Mouse (Mus musculus) intestine, postnatal 0 days (tissue): ENCODE results near the gene Chuk. TPM values are rescaled to one million over a fixed set of nuclear protein-coding genes. Genes with fewer than 3 reads are reported as not detected.

Experiments
- ATAC-seq: fragments of 200-750 bp; cut with Nextera tagmentation; 2 replicates; pipeline ENCODE4 v1.8.0; 2017; ENCODE audit warnings: mild to moderate bottlenecking, moderate TSS enrichment, moderate library complexity
- H3K27ac ChIP-seq: fragments of 300-500 bp; sonication (generic); 2 replicates; pipeline ENCODE4 v1.5.1; 2014; ENCODE audit warnings: mild to moderate bottlenecking, low read depth, low read length, moderate library complexity
- H3K27me3 ChIP-seq: fragments of 300-500 bp; sonication (generic); replicated peaks from 2 replicates; pipeline ENCODE4 v1.6.1; 2014; ENCODE audit warnings: low read length, mixed read lengths; ENCODE audit not compliant: control insufficient read depth, insufficient read depth
- H3K36me3 ChIP-seq: fragments of 300-500 bp; sonication (generic); 2 replicates; pipeline ENCODE4 v1.6.1; 2014; ENCODE audit warnings: mild to moderate bottlenecking, moderate library complexity; ENCODE audit not compliant: control insufficient read depth, insufficient read depth
- H3K4me1 ChIP-seq: fragments of 300-500 bp; sonication (generic); replicated peaks from 2 replicates; pipeline ENCODE4 v1.6.1; 2014; ENCODE audit warnings: antibody characterized with exemption, low read length, mixed read lengths; ENCODE audit not compliant: control insufficient read depth, insufficient read depth
- H3K4me2 ChIP-seq: fragments of 300-500 bp; sonication (generic); replicated peaks from 2 replicates; pipeline ENCODE4 v1.6.1; 2014; ENCODE audit warnings: low read depth, mild to moderate bottlenecking, moderate library complexity
- H3K4me3 ChIP-seq: fragments of 300-500 bp; sonication (generic); 2 replicates; pipeline ENCODE4 v1.5.1; 2014; ENCODE audit warnings: low read depth, low read length
- H3K9ac ChIP-seq: fragments of 300-500 bp; sonication (generic); 2 replicates; pipeline ENCODE4 v1.6.1; 2014; ENCODE audit warnings: mild to moderate bottlenecking, low read depth, low read length
- H3K9me3 ChIP-seq: fragments of 300-500 bp; sonication (generic); 2 replicates; pipeline ENCODE4 v1.6.1; 2016; ENCODE audit warnings: mixed run types; ENCODE audit not compliant: control insufficient read depth
- CTCF ChIP-seq: sonication (generic); IDR thresholded peaks from 2 replicates; pipeline ENCODE4 v1.5.1; 2016; ENCODE audit warnings: low read depth, mild to moderate bottlenecking, control low read depth, antibody characterized with exemption, moderate library complexity
- WGBS: fragments of 180-500 bp; shearing (Covaris S2); extraction: QIAGEN DNeasy Blood & Tissue Kit; methylation state at CpG from one replicate; pipeline ENCODE4 v1.1.7; 2014; 5-methylcytosine and 5-hydroxymethylcytosine counted together
- polyA plus RNA-seq: library from polyadenylated mRNA; unstranded; fragments of >200 nt; fragmentation: Nextera tagmentation; extraction: Ambion mirVana; gene quantifications from 2 replicates; pipeline ENCODE4 v1.2.1, GENCODE M21; 2015

The Chuk gene
- polyA plus RNA-seq, 1 experiment from 2014 or later = 41.2 TPM

- peak; percentile 77 for ATAC-seq
- H3K4me1 ChIP-seq = 0 out of 2 replicates have a peak, but pooled peaks cover 4% of the 10 kb centered on the region
- H3K27ac ChIP-seq = 0 out of 2 replicates have a peak overlapping the region, but pooled peaks have one; percentile 52
- no peak for TF ChIP-seq CTCF
- H3K4me2 ChIP-seq = no peak overlapping the region
- WGBS = 51% methylated on average over 7 of the region's 7 CpGs
- no peak overlapping the region for H3K4me3 ChIP-seq
- no peaks in the 10 kb centered on the region for H3K9me3 ChIP-seq
- no peak overlapping the region for H3K9ac ChIP-seq
- peaks cover 25% of the 10 kb centered on the region for H3K36me3 ChIP-seq
- H3K27me3 ChIP-seq = no peaks in the 10 kb centered on the region
These were observed 43.5 kb downstream of the Chuk start for GRCm38 (mm10) chr19:44063773-44064172.

GRCm38 (mm10) chr19:44060226-44060625 is 47.1 kb downstream of the Chuk start:
- ATAC-seq = no peak
- Histone ChIP-seq H3K9ac (no peak overlapping the region), H3K36me3 (peaks cover 37% of the 10 kb centered on the region), H3K4me1 (no peaks in the 10 kb centered on the region), H3K9me3 (no peaks in the 10 kb centered on the region), H3K27ac (no peak overlapping the region), H3K27me3 (no peaks in the 10 kb centered on the region), H3K4me2 (no peak overlapping the region), H3K4me3 (no peak overlapping the region)
- no peak for TF ChIP-seq CTCF
- WGBS = 83% methylated on average over 3 of the region's 3 CpGs

- no peaks in the 10 kb centered on the region for H3K27me3 ChIP-seq
- H3K4me2 ChIP-seq = 0 out of 2 replicates have a peak overlapping the region, but pooled peaks have one; percentile 7
- peak; percentile 96 for ATAC-seq
- H3K27ac ChIP-seq = peak overlapping the region; percentile 75; the same call in 1 of the 2 replicates
- 43% methylated on average over 4 of the region's 4 CpGs for WGBS
- no peak overlapping the region for H3K9ac ChIP-seq
- TF ChIP-seq CTCF = no peak
- H3K4me1 ChIP-seq = 0 out of 2 replicates have a peak, but pooled peaks cover 2% of the 10 kb centered on the region
- no peaks in the 10 kb centered on the region for H3K9me3 ChIP-seq
- peaks cover 32% of the 10 kb centered on the region for H3K36me3 ChIP-seq
- no peak overlapping the region for H3K4me3 ChIP-seq
These were observed 52.0 kb downstream of the Chuk start for GRCm38 (mm10) chr19:44055173-44055826.

GRCm38 (mm10) chr19:44050388-44050787 is 56.9 kb downstream of the Chuk start:
- Histone ChIP-seq H3K27me3 (no peaks in the 10 kb centered on the region), H3K4me1 (0 out of 2 replicates have a peak, but pooled peaks cover 2% of the 10 kb centered on the region), H3K9ac (no peak overlapping the region), H3K36me3 (peaks cover 22% of the 10 kb centered on the region), H3K9me3 (no peaks in the 10 kb centered on the region), H3K4me3 (no peak overlapping the region), H3K27ac (no peak overlapping the region), H3K4me2 (no peak overlapping the region; the same call in 1 of the 2 replicates)
- no peak for TF ChIP-seq CTCF
- no peak for ATAC-seq
- WGBS = 36% methylated on average over 4 of the region's 4 CpGs

GRCm38 (mm10) chr19:44049282-44049681 is 58.0 kb downstream of the Chuk start:
- peaks cover 22% of the 10 kb centered on the region for H3K36me3 ChIP-seq
- 32% methylated on average over 3 of the region's 3 CpGs for WGBS
- H3K9ac ChIP-seq = no peak overlapping the region
- H3K4me3 ChIP-seq = no peak overlapping the region
- H3K27ac ChIP-seq = no peak overlapping the region; the same call in none of the 2 replicates
- no peaks in the 10 kb centered on the region for H3K9me3 ChIP-seq
- H3K4me2 ChIP-seq = no peak overlapping the region
- ATAC-seq = no peak
- H3K27me3 ChIP-seq = no peaks in the 10 kb centered on the region
- 0 out of 2 replicates have a peak, but pooled peaks cover 2% of the 10 kb centered on the region for H3K4me1 ChIP-seq
- TF ChIP-seq CTCF = peak; percentile 20; the same call in 1 of the 2 replicates

- 84% methylated on average over 3 of the region's 3 CpGs for WGBS
- H3K9me3 ChIP-seq = no peaks in the 10 kb centered on the region
- H3K27ac ChIP-seq = no peak overlapping the region
- ATAC-seq = no peak
- H3K9ac ChIP-seq = no peak overlapping the region
- H3K27me3 ChIP-seq = no peaks in the 10 kb centered on the region
- no peak overlapping the region for H3K4me2 ChIP-seq
- no peak for TF ChIP-seq CTCF
- no peak overlapping the region for H3K4me3 ChIP-seq
- 0 out of 2 replicates have a peak, but pooled peaks cover 6% of the 10 kb centered on the region for H3K4me1 ChIP-seq
- H3K36me3 ChIP-seq = peaks cover 19% of the 10 kb centered on the region
These were observed 61.4 kb downstream of the Chuk start for GRCm38 (mm10) chr19:44045847-44046246.
